Mouse (Mus musculus) right cerebral cortex, adult 2 months (tissue): ENCODE data around the gene Gm10842.

Source experiments
- DNase-seq, 2 experiments: peaks; one replicate each; pipeline ENCODE4 v3.0.0; 2021 to 2022; ENCODE audit warnings: low spot score in 2 of 2

Gm10842 gene

DNA sequence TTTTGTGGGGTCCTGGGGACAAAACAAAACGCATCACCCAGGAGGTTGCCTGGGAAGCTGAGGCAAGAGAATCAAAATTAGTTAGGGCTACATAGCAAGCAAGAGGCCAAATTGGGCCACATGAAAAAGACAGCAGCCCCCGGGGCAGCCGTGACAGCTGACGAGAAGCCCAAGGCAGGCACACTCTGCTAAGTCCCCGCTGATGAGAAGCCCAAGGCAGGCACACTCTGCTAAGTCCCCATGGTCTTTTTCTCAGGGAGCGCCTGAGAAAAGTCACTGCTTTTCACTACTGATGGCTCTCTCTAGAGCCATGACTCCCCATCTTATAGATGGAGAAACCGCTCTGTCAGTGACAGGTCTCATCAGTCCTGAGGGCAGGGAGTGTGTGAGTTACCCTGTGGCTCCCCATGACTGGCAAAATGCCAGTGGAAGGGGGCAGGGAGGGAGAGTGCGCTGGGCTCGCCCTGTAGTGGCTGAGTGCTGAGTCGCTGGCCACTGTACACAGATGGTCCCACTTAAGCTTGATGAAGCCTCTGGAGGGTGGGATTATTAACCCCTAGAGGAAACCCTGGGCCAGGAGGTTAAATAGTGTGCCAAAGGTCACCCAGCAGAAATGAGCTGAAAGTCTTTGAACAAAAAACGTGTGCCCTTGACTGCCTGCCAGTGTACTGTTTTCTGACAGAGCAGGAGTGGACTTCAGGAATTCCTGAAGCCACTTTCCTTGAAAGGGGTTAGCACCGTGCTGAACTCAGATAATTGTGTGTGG, 6.6 kb downstream of the Gm10842 start:
- no peak for DNase-seq

DNA sequence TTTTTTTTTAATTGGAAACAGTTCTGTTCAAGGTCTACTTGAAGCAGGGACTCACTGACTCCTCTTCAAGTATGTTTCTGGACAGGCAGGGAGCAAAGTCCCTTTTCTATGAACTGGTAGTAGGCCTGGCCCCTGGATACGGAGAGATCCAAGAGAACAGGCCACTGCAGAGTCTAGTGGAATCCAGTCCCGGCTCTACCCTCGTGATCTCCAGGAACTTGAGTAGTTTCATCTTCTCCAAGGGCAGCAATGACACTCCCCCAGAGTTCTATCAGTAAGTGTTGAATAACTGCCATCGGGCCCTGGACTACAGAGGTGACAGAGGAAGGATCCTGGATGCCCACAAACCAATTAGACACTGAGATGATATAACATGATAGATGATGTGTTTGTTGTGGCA, 9.2 kb downstream of the Gm10842 start:
- no peak for DNase-seq

DNA sequence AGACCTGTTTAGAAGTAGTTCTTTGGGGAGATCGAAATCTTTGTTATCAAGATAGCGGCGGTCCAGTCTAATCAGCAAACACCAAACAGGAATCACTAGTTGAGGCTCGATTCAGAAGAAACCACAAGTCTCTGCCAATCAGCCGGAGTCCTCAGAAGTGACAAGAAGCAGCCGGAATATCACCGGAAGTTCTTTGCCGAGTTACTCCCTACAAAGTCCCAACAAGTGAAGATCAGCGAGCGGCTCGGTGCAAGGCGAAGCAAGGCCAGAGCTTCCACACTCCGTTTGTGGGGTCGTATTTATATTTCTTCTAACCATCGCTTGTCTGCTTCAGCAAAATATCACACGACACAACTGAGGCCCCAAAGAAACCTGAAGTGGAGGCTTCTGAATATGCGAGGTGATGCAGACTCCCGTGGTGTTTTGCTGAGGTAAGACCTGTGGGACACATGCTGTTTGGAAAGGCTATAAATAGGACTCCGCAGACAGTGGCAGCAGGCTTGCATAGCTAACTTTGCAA, 10.1 kb downstream of the Gm10842 start:
- DNase-seq: no peak

DNA sequence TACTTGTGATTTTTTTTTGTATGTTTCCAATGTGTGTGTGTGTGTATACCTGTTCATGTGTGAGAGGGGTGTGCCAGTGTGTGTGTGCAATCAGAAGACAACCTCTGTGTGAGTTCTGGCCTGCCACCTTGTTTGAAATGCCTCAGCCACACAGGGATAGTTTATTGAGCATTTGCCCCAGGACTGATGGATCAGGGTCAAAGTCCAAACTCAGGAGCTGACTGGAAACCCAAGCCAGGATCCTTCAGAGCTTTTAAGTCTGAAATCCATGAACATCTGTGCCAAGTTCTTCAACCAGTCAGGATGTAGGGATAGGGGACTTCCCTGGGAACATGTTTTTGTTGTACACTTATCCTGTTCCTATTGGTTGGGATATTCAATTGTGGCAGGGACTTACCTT, 11.4 kb downstream of the Gm10842 start:
- DNase-seq: no peak

DNA sequence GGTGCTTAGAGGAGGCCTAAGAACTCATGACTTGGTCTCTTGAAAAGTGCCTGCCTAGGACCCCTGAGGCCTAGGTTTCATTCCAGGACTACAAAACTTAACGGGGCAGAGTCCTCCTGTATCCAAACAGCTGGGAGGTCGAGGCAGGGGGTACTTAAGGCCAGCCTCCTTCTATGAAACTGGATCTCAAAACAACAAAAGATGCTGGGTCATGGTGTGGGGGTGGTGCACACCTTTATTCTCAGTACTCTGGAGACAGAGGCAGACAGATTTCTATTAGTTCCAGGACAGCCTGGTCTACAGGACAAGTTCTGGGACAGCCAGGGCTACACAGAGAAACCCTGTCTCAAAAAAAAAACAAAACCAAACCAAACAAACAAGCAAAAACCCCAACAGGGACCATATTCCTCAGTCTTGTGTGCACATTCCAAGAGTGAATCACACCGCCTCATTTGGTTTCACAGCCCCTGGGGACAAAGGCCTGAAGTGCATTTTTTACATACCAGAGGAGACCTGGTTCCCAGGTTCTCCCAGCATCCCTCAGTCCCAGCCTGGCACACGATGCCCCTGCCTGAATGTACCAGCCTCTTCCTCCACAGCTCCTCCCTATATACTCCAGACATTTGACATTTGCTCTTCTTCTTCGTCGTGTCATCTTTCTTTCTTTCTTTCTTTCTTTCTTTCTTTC, 13.1 kb downstream of the Gm10842 start:
- no peak for DNase-seq

DNA sequence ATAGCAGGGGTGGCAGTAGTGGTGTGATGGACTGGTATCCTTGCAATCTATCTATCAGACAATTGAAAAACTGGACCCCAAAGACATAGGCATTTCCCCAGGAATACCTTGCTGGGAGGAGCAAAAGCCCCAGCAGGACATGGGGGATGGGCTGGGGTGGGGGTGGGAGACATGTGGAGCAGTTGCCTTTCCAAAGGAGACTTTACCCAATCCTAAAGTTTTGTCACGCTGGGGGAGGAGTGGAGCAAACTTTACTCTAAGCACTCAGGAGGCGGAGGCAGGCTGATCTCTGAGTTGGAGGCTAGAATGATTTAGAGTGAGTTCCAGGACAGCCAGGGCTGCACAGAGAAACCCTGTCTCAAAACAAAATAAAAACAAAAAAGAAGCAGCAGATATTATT, 14.7 kb downstream of the Gm10842 start:
- DNase-seq: no peak

DNA sequence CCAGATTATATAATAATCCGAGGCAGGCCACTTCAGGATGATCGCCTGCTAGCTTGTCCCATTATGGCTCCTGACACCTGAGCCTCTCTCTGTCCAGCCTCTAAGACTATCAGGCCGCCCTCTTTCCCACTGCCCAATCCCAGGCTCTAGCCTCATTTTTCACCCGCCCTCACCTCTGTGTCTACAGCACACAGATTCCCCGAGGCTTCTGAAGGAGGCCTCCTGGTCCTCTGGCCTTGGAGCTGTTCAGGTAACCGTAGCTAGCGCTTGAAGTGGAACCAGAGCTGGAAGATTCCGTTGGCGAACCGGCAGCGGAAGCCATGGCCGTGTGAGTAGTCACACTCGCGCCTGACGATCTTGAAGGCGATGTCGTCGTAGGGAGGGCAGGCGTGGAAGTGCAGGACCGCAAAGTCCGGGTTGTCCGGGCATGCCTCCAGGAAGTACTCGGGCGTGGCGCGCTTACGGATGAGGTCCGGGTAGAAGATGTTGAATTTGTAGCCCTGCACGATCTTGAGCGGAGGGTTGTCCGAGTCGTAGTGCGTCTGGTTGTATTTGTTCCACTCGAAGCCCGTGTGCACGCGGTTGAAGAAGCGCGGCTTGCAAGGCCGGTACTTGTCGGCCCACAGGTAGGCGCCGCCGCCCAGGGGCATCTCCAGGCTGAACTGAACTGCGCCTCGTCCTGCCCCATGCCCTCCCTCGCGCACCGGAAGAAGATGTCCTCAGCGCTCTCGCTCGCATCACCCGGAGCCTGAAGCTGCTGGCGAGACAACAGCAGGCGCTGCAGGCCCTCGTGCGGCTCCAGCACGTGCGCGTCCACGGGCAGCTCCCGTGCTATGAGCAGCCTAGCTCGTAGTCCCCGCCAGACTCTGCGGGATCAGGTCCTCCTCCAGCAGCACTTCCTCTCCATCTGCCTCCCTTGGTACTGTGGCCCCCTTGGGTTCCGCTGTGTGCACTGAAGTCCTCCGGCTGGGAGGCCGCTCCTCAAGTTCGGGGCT, 18.1 kb downstream of the Gm10842 start:
- DNase-seq: no peak

DNA sequence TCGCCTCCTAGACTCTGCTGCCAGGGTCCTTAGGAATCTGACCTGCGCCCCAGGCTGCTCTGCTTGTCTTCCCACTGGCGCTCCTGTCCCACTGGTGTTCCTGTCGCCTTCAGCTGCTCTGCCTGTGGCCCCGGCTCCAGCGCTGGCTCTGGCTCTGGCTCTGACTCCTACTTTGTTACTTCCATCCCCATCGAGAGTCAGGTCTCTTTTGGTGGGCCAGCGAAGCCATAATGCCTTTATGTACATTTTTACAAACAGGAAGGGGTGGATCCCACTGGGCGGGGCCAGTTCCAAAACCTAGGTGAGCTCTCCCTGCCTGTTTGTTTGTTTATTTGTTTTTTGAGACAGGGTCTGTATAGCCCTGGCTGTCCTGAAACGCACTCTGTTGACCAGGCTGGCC, 20.1 kb downstream of the Gm10842 start:
- DNase-seq: no peak

DNA sequence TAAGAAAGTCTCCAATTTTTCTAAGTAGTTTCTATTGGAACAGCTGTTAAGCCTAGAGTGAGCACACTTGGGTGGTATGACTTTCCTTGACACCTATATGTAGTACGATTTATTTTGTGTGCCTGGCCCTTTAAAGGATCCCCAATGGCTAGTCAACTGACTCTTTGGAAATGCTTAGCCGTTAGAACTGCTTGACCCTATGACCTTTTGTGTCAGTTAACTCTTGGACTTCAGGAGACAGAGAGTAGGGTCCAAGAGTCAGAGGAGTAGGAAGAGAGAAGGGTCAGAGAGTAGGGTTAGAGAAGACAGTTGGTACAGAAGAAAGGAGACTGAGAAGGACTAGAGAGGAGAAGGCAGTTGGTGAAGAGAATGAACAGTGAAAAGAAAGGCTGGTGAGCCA, 31.8 kb downstream of the Gm10842 start, which contains the start of gene Tlk2:
TSS of gene Tlk2 (plus strand) at position 292 of the 400 bp plus-strand sequence.
- no peak for DNase-seq

DNA sequence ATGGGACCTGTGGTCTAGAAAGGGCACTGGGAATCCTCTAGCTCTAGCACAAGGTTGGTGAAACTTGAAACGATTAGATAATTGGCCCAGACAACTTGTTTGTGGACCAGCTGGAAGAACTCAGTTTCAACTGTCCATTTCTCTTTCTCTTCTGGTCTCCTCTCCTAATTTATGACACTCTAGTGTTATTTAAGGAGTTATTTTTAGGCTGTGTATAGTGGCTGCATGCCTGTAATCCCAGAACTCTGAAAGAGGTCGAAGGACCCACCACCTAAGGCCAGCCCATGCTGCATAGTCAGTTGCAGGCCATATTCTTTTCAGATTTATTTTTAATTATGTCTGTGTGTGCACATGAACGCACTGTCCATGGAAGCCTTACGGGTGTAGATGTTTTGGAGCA, 32.8 kb downstream of the Gm10842 start:
- DNase-seq: no peak

DNA sequence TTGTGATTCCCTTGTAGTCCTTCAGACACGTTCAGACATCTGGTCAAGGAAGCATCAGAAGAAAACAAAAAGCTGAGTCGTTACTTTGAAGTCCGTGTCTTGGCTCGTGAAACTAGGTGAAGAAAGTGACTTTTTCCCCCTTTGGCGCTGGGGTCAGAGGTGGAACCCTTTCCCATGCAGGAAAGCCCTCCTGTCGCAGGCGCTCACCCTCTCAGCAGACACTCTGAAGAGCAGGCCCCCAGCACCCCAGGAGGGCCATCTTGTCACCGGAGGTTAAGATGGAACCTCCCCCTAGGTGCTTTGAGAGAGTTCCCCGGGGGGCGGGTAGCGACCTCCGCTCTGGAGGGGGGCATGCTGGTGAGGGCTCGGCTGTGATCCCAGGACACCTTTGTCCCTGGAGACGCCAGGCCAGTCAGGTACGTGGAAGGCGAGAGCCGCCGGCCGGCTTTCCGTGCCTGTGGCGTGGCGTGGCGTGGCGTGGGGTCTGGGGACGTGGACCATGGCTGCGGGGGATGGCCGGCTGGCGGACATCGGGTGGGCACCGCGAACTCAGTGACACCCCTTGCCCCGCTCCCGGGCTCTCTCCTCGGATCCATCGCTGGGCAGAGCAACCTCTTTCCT, 33.9 kb downstream of the Gm10842 start:
- peak; percentile 26 to 32 for DNase-seq

DNA sequence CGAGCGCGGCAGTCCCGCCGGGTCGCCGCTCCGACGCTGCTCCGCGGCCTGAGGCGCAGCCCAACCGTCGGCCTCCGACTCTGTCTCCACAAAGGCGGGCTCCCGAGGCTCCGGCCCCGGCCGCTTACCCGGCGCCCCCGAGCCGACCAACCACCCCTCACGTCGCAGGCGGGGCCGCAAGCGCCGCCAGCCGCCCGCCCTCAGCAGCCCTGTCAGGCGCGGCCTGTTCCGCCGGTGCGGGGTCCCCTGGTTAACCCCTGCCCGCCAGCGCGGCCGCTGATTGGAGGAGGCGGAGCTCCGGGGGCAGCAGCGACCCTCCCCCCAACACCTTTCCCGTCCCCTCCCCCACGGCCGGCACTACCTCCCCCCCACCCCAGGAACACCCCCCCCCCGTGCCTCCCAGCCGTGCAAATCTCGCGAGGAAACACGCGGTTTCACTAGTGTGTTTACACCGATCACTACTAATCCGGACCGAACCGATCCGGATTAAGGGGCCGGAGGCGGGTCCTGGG, 34.5 kb downstream of the Gm10842 start:
- DNase-seq: peak; percentile 79 to 81

DNA sequence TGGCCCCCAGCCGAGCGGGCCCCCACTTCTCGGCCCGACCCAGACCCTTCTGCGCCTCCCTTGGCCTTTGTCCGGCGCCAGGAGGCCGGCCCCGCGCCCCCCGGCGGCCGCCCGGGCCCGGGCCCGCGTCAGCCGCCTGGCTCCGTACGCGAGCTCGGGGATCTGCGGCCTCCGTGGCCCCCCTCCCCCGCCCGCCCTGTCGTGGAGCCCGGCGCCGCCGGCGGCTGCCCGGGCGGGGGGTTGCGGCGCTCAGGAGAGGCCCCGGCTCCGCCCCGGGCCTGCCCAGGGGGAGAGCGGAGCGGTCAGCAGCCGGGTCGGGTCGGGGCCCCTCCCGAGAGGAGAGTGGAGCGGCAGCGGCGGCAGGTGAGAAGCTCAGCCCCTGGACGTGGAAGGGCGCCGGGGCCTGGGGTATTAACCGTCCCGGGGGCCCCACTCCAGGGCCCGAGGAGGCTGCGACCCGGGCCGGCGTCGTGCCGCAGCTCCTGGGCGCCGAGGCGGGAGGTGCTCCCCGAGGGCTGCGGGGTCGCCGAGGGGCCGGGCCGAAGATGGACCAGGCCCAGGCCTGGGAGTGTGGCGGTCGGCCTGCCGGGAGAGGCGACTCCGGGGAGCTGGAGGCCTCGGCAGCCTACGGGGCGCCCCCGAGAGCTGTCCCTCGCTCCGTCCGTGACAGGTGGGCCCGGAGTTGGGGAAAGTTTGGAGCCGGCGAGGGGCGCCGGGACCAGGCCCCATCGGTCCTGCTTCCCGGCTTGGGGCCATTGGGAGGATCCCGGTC, 35.2 kb downstream of the Gm10842 start:
- peak; percentile 17 to 44 for DNase-seq

DNA sequence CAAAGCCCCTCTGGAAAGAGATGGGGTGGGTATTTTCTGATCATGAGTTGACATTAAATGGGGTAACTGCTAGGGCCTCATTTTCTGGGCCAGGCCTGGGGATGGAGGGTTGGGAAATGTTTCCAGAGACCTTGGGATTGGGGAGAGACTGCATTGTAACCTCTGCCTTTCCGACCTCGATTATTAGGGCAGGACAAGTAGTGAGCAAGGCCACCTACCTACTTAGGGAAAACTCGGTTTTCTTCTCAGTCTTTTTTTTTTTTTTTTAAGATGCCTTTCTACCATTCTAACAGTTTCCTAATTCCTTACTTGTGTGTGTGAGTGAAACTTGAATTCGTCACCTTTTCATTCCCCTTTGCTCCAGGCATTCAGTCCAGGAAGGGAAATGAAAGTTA, 35.8 kb downstream of the Gm10842 start:
- DNase-seq: no peak

DNA sequence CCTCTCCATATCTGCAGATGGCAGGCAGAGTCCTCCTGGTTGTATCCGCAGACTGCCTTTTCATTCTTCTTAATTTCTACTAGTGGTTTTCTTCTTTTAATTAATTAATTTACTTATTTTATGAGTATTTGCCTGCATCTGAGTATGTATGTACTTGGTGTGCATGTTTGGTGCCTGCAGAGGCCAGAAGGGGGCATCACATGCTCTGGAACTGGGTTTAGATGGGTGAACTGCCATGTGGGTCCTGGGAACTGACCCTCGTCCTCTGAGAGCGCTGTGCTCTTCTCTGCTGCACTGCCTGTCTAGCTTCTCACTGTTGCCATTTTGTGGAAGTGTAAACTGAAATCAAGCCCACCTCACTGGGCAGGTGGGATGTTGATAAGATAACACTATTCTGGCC, 38.0 kb downstream of the Gm10842 start:
- no peak for DNase-seq

DNA sequence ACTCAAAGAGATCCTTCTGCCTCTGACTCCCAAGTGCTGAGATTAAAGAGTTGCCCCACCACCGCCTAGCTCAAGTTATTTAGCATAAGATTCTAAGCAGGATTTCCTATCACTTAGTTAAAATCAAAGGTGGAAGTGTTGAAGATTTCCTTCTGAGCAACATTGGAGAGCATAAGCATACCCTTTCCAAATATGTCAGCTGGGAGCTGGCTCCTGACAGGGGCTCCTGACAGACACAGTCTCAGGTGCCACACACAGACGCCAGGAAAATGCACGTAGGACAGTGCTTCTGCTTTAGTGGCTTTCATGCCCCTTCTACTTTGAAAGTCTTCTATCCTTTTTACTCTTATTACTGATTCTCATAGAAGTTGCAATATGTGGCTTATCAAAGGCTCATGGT, 45.5 kb downstream of the Gm10842 start:
- DNase-seq: no peak
